Mouse (Mus musculus): ENCODE data around the gene Slc25a16. TPM values are rescaled to one million over a fixed set of nuclear protein-coding genes. Genes with fewer than 3 reads are reported as not detected.

Slc25a16 gene
- polyA plus RNA-seq, 1 experiment from 2014 or later: 12.0 TPM

DNA sequence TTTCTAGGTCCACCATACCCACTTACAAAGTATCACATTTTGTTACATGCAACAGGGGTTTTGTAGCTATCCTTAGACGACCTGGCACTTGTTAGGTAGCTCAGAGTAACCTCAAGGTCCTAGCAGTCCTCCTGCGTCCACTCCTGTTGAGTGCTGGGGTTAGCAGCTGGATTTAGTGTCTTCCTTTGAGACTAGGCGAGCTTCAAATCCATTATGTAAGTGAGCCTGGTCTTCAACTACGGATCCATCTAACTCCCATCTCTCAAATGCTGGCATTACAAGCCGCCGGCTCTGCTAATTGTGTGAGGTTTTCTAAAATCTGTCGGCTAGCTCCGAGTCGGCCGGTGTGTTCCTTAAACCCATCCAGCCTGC lies 59.2 kb downstream of the Slc25a16 start:
- no peak for ATAC-seq (ENCODE audit: insufficient number of reproducible peaks, low FRiP score, low TSS enrichment, low read depth)
- Histone ChIP-seq H3K9me3 (no peaks in the 10 kb centered on the region), H3K27me3 (no peaks in the 10 kb centered on the region), H3K4me2 (peak overlapping the region; percentile 68), H3K4me1 (peaks cover 11% of the 10 kb centered on the region), H3K4me3 (peak overlapping the region; percentile 72), H3K9ac (0 out of 2 replicates have a peak overlapping the region, but pooled peaks have one; percentile 44), H3K36me3 (peaks cover 22% of the 10 kb centered on the region), H3K27ac (no peak overlapping the region)
- 10% methylated on average over 10 of the region's 10 CpGs for WGBS

DNA sequence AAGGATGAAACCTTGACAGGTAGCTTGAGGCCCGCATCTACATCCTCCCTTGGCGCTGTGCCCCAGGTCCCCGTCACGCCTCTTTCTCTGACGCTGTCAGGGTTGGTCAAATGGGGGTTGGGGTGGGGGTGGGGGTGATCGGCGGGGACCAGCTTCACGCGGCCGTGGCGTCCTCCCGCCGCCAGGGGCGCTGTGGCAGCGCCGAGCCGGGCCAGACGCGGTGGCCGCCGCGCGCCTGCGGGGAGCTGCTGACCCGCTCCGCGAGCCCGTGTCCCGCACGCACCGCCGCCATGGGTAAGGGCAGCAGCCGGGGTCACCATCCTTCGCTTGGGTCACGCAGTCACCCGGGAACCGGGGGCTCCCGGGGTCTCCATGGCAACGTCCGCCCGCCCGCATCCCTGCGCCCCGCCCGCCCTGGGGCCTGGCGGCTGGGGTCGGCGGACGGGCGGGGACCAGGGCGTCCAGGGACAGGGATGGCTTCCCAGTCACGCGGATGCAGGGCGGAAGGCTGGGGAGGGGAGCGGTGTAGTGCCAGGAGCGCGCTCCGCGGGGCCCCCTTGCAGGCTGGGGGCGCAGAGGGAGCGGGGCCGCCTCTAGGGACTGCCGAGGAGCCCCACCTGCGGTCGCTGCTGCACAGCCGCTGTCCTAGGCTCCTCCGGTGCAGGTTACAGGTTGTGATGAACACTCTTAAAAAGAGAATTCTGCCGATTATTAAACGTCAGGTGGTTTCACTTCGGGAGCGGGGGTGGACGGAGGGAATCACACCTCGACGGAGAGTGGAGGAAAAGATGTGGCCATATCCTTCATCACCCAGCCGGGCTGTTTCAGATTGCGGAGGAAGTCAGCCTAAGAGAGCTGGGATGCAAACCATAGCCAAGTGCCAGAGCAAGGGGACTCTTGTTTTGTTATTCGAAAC lies 59.9 kb downstream of the Slc25a16 start, which contains the start of gene Rufy2:
Gene Rufy2, plus strand, starts transcription at position 185 of the 916 bp plus-strand sequence.
- peak within 1 kb of the TSS; percentile 68 for H3K4me2 ChIP-seq
- ATAC-seq (ENCODE audit: insufficient number of reproducible peaks, low FRiP score, low TSS enrichment, low read depth): peak; percentile 85
- peak within 1 kb of the TSS; percentile 72 for H3K4me3 ChIP-seq
- H3K27me3 ChIP-seq: no peaks in the 10 kb centered on the region
- H3K9ac ChIP-seq: peak within 1 kb of the TSS; percentile 83
- no peaks in the 10 kb centered on the region for H3K9me3 ChIP-seq
- peaks cover 28% of the 10 kb centered on the region for H3K36me3 ChIP-seq
- WGBS: under 1% methylated on average over 77 of the region's 77 CpGs
- H3K27ac ChIP-seq: peak within 1 kb of the TSS; percentile 64
- peaks cover 11% of the 10 kb centered on the region for H3K4me1 ChIP-seq

DNA sequence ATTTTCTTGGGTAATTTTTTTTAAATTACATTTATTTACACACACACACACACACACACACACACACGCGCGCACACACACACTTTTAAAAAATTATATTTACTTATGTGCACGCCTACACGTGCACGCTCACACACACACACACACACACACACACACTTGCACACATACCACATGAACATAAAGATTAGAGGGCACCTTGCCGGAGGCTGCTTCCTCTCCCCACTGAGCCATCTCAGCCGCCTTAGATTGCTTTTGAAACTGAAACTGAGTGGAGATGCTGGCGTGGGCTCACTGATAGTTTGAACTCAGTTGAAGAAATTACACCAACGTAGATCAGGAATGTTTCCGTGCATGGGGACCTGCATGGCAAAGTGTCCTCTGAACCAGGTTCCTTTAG lies 63.6 kb downstream of the Slc25a16 start:
- Histone ChIP-seq H3K27me3 (no peaks in the 10 kb centered on the region), H3K4me1 (peaks cover 11% of the 10 kb centered on the region), H3K9me3 (no peaks in the 10 kb centered on the region), H3K36me3 (peaks cover 48% of the 10 kb centered on the region), H3K9ac (no peak overlapping the region), H3K4me2 (no peak overlapping the region), H3K4me3 (no peak overlapping the region), H3K27ac (no peak overlapping the region)
- no peak for ATAC-seq (ENCODE audit: insufficient number of reproducible peaks, low FRiP score, low TSS enrichment, low read depth)
- WGBS: 93% methylated on average over 11 of the region's 11 CpGs

DNA sequence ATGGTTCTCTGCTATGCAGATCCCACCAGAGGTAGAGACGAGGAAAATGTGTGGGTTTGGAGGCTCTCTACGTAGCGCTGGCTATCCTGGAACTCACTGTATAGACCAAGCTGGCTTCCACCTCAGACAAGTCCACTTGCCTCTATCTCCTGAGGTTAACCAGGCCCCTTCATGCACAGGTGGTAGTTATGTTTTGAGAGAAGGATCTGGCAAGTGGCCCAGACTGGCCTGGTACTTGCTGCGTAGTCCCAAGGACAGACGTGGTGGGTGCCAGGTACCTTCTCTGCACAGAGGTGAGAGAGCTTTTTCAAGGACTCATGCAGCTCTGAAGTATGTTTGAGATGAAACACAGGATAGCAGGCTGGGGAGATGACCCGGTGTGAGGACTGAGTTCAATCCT lies 64.1 kb downstream of the Slc25a16 start:
- no peak overlapping the region for H3K4me2 ChIP-seq
- no peak for ATAC-seq (ENCODE audit: insufficient number of reproducible peaks, low FRiP score, low TSS enrichment, low read depth)
- no peaks in the 10 kb centered on the region for H3K9me3 ChIP-seq
- 92% methylated on average over 6 of the region's 6 CpGs for WGBS
- H3K27ac ChIP-seq: no peak overlapping the region
- no peaks in the 10 kb centered on the region for H3K27me3 ChIP-seq
- H3K4me1 ChIP-seq: peaks cover 11% of the 10 kb centered on the region
- peaks cover 48% of the 10 kb centered on the region for H3K36me3 ChIP-seq
- H3K9ac ChIP-seq: no peak overlapping the region
- no peak overlapping the region for H3K4me3 ChIP-seq

DNA sequence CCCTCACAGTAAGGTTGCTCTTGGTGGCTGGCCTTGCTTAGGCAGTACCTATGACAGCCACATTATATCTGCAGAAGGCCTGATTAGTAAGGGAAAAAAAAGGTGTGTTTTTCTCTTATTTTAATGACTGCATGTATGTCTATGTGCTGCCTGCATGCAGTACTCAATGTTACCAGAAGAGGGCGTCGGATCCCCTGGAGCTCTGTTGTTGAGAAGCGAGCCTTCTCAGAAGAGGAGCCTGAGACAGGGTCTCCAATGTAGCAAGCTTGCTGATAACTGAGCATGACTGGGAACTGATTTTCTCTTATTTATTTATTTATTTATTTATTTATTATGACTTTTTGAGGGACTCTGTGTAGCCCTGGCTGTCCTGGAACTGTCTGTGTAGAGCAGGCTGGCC lies 66.9 kb downstream of the Slc25a16 start:
- H3K27ac ChIP-seq: no peak overlapping the region
- ATAC-seq (ENCODE audit: insufficient number of reproducible peaks, low FRiP score, low TSS enrichment, low read depth): no peak
- H3K4me3 ChIP-seq: no peak overlapping the region
- H3K4me1 ChIP-seq: no peaks in the 10 kb centered on the region
- no peak overlapping the region for H3K4me2 ChIP-seq
- peaks cover 71% of the 10 kb centered on the region for H3K36me3 ChIP-seq
- no peaks in the 10 kb centered on the region for H3K9me3 ChIP-seq
- no peaks in the 10 kb centered on the region for H3K27me3 ChIP-seq
- H3K9ac ChIP-seq: no peak overlapping the region
- 31% methylated on average over 3 of the region's 3 CpGs for WGBS

DNA sequence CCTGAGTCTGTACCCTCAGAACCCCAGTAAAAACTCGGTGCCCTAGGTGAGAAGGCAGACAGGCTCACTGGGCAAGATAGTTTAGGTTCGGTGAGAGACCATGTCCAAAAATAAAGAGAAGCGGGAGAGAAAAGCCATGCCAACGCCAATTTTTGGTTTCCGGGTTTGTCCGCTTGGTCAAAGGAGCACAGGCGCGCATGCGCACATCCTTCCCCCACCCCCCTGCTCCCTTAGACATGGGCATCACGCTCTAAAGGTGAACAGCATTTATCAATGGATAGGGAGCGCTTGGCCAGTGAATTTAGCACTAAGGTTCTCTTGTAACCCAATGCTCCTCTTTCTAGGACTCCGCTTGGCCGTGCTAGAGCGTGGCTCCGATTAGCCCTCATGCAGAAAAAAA lies 70.2 kb downstream of the Slc25a16 start:
- no peak overlapping the region for H3K27ac ChIP-seq
- H3K4me3 ChIP-seq: no peak overlapping the region
- H3K9ac ChIP-seq: no peak overlapping the region
- no peaks in the 10 kb centered on the region for H3K27me3 ChIP-seq
- peaks cover 73% of the 10 kb centered on the region for H3K36me3 ChIP-seq
- 92% methylated on average over 15 of the region's 15 CpGs for WGBS
- no peaks in the 10 kb centered on the region for H3K9me3 ChIP-seq
- no peak overlapping the region for H3K4me2 ChIP-seq
- H3K4me1 ChIP-seq: no peaks in the 10 kb centered on the region
- ATAC-seq (ENCODE audit: insufficient number of reproducible peaks, low FRiP score, low TSS enrichment, low read depth): no peak

DNA sequence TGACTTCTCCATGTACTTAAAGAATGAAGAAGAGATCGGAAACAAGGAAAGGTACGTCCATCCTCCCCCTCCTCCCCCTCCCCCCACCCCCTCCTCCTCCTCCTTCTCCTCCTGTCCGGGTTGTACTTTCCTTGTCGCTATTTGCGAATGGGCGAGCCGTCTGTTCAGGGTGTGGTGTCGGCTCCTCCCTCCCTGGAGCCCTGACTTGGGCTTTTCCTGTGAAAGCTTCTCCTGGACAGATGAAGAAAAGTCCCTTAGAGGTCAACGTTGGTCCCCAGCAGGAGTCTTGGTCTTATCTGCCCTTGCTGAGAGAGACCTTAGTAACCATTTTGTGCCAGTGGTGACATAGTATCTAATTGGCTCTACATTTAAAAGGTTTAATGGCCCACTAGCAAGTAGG lies 73.6 kb downstream of the Slc25a16 start:
- 73% methylated on average over 8 of the region's 9 CpGs for WGBS
- H3K4me2 ChIP-seq: no peak overlapping the region
- no peak for ATAC-seq (ENCODE audit: insufficient number of reproducible peaks, low FRiP score, low TSS enrichment, low read depth)

More for the DNA sequence above, 73.6 kb downstream of the Slc25a16 start:
- Histone ChIP-seq H3K4me3 (no peak overlapping the region), H3K9ac (no peak overlapping the region), H3K27me3 (no peaks in the 10 kb centered on the region), H3K9me3 (no peaks in the 10 kb centered on the region), H3K4me1 (no peaks in the 10 kb centered on the region), H3K27ac (no peak overlapping the region), H3K36me3 (peaks cover 83% of the 10 kb centered on the region)

Other genes with a start within 250 kb of the Slc25a16 start
- 1.1 and 1.4 TPM in 2 replicates for gene Stox1, start 194.5 kb upstream of the Slc25a16 start, polyA plus RNA-seq (2015; fragmentation: Nextera tagmentation; extraction: Ambion mirVana)
- 102 and 106 TPM in 2 replicates for gene Ccar1, start 128.3 kb upstream of the Slc25a16 start, polyA plus RNA-seq (2015; fragmentation: Nextera tagmentation; extraction: Ambion mirVana)
- 22.8 and 24.9 TPM in 2 replicates for gene Tet1, start 11.6 kb upstream of the Slc25a16 start, polyA plus RNA-seq (2015; fragmentation: Nextera tagmentation; extraction: Ambion mirVana)
- 12.5 and 12.9 TPM in 2 replicates for gene Dna2, start 26.4 kb downstream of the Slc25a16 start, polyA plus RNA-seq (2015; fragmentation: Nextera tagmentation; extraction: Ambion mirVana)
- gene Rufy2, start 59.6 kb downstream of the Slc25a16 start, polyA plus RNA-seq (2015; fragmentation: Nextera tagmentation; extraction: Ambion mirVana): 28.3 and 28.6 TPM in 2 replicates
- gene Hnrnph3, start 103.6 kb downstream of the Slc25a16 start, polyA plus RNA-seq (2015; fragmentation: Nextera tagmentation; extraction: Ambion mirVana): 85.5 and 90.8 TPM in 2 replicates
- 0.77 and 0.97 TPM in 2 replicates for gene Pbld2, start 103.7 kb downstream of the Slc25a16 start, polyA plus RNA-seq (2015; fragmentation: Nextera tagmentation; extraction: Ambion mirVana)
- 0.89 and 1.1 TPM in 2 replicates for gene Pbld1, start 139.5 kb downstream of the Slc25a16 start, polyA plus RNA-seq (2015; fragmentation: Nextera tagmentation; extraction: Ambion mirVana)
- gene Atoh7, start 179.0 kb downstream of the Slc25a16 start, polyA plus RNA-seq (2015; fragmentation: Nextera tagmentation; extraction: Ambion mirVana): 0.10 TPM in 1 of 2 replicates, not detected in the other

Data from limb, embryonic 15.5 days (tissue).